Mouse (Mus musculus): ENCODE measurements around the gene Ss18l1. TPM values are rescaled to one million over a fixed set of nuclear protein-coding genes. Genes with fewer than 3 reads are reported as not detected.

The Ss18l1 gene
- polyA plus RNA-seq, 1 experiment from 2014 or later = 0.62 TPM

- Histone ChIP-seq H3K27ac (ENCODE audit: low read depth) (no peak overlapping the region), H3K4me3 (ENCODE audit: low read depth, low read length) (peak overlapping the region; percentile 53), H3K4me1 (ENCODE audit: insufficient read depth) (peaks cover 15% of the 10 kb centered on the region), H3K4me2 (ENCODE audit: low read depth, low read length) (peak overlapping the region; percentile 78), H3K9ac (replicated peaks) (no peak overlapping the region), H3K9me3 (ENCODE audit: low read length) (no peaks in the 10 kb centered on the region), H3K36me3 (replicated peaks; ENCODE audit: insufficient read depth, low read length) (no peaks in the 10 kb centered on the region), H3K27me3 (ENCODE audit: insufficient read depth, low read length) (peaks cover 70% of the 10 kb centered on the region)
- TF ChIP-seq CTCF (IDR thresholded peaks at IDR 0.05; ENCODE audit: low read depth) (no peak), EP300 (IDR thresholded peaks at IDR 0.05; ENCODE audit: low read depth) (no peak)
- WGBS (ENCODE audit: insufficient replicate concordance) = 2% methylated on average over 55 of the region's 57 CpGs
- ATAC-seq (no peak), DNase-seq (no peak)
Measured at GRCm38 (mm10) chr2:180103151-180103977, 61.1 kb downstream of the Ss18l1 start.

- Histone ChIP-seq H3K27ac (ENCODE audit: low read depth) (no peak within 1 kb of the TSS), H3K27me3 (ENCODE audit: insufficient read depth, low read length) (peaks cover 63% of the 10 kb centered on the region), H3K4me3 (ENCODE audit: low read depth, low read length) (peak within 1 kb of the TSS; percentile 53), H3K4me1 (ENCODE audit: insufficient read depth) (peaks cover 15% of the 10 kb centered on the region), H3K9ac (replicated peaks) (no peak within 1 kb of the TSS), H3K9me3 (ENCODE audit: low read length) (no peaks in the 10 kb centered on the region), H3K4me2 (ENCODE audit: low read depth, low read length) (peak within 1 kb of the TSS; percentile 78), H3K36me3 (replicated peaks; ENCODE audit: insufficient read depth, low read length) (no peaks in the 10 kb centered on the region)
- DNase-seq (peak; percentile 80), ATAC-seq (peak; percentile 83)
- TF ChIP-seq CTCF (IDR thresholded peaks at IDR 0.05; ENCODE audit: low read depth) (no peak), EP300 (IDR thresholded peaks at IDR 0.05; ENCODE audit: low read depth) (no peak)
- WGBS (ENCODE audit: insufficient replicate concordance) = 2% methylated on average over 60 of the region's 87 CpGs
Measured at GRCm38 (mm10) chr2:180103978-180104658, 61.8 kb downstream of the Ss18l1 start, which contains the start of gene Hrh3. TSS of gene Hrh3 (minus strand) at chr2:180104488.

GRCm38 (mm10) chr2:180104659-180105377, 62.5 kb downstream of the Ss18l1 start:
- no peak; the same call in 1 of the 2 replicates for ATAC-seq
- no peak overlapping the region for H3K9ac ChIP-seq (replicated peaks)
- H3K9me3 ChIP-seq (ENCODE audit: low read length) = no peaks in the 10 kb centered on the region
- no peaks in the 10 kb centered on the region for H3K36me3 ChIP-seq (replicated peaks; ENCODE audit: insufficient read depth, low read length)
- peak overlapping the region; percentile 53; the same call in 1 of the 2 replicates for H3K4me3 ChIP-seq (ENCODE audit: low read depth, low read length)
- no peak overlapping the region for H3K27ac ChIP-seq (ENCODE audit: low read depth)
- 8% methylated on average over 23 of the region's 24 CpGs for WGBS (ENCODE audit: insufficient replicate concordance)
- no peak for TF ChIP-seq CTCF (IDR thresholded peaks at IDR 0.05; ENCODE audit: low read depth)
- TF ChIP-seq EP300 (IDR thresholded peaks at IDR 0.05; ENCODE audit: low read depth) = no peak
- H3K27me3 ChIP-seq (ENCODE audit: insufficient read depth, low read length) = peaks cover 60% of the 10 kb centered on the region
- H3K4me2 ChIP-seq (ENCODE audit: low read depth, low read length) = peak overlapping the region; percentile 78
- no peak for DNase-seq
- peaks cover 12% of the 10 kb centered on the region for H3K4me1 ChIP-seq (ENCODE audit: insufficient read depth)

GRCm38 (mm10) chr2:180105441-180106190, 63.3 kb downstream of the Ss18l1 start:
- DNase-seq (no peak), ATAC-seq (no peak)
- H3K4me3 ChIP-seq (ENCODE audit: low read depth, low read length) = no peak overlapping the region
- TF ChIP-seq CTCF (IDR thresholded peaks at IDR 0.05; ENCODE audit: low read depth) (no peak), EP300 (IDR thresholded peaks at IDR 0.05; ENCODE audit: low read depth) (no peak)
- H3K36me3 ChIP-seq (replicated peaks; ENCODE audit: insufficient read depth, low read length) = no peaks in the 10 kb centered on the region
- WGBS (ENCODE audit: insufficient replicate concordance) = 36% methylated on average over 8 of the region's 8 CpGs
- no peak overlapping the region for H3K4me2 ChIP-seq (ENCODE audit: low read depth, low read length)
- no peak overlapping the region for H3K27ac ChIP-seq (ENCODE audit: low read depth)
- H3K9ac ChIP-seq (replicated peaks) = no peak overlapping the region
- H3K9me3 ChIP-seq (ENCODE audit: low read length) = no peaks in the 10 kb centered on the region
- peaks cover 56% of the 10 kb centered on the region for H3K27me3 ChIP-seq (ENCODE audit: insufficient read depth, low read length)
- H3K4me1 ChIP-seq (ENCODE audit: insufficient read depth) = peaks cover 12% of the 10 kb centered on the region

- Histone ChIP-seq H3K9me3 (ENCODE audit: low read length) (no peaks in the 10 kb centered on the region), H3K4me3 (ENCODE audit: low read depth, low read length) (no peak overlapping the region), H3K9ac (replicated peaks) (no peak overlapping the region), H3K27me3 (ENCODE audit: insufficient read depth, low read length) (peaks cover 41% of the 10 kb centered on the region), H3K36me3 (replicated peaks; ENCODE audit: insufficient read depth, low read length) (no peaks in the 10 kb centered on the region), H3K27ac (ENCODE audit: low read depth) (no peak overlapping the region), H3K4me1 (ENCODE audit: insufficient read depth) (peaks cover 12% of the 10 kb centered on the region), H3K4me2 (ENCODE audit: low read depth, low read length) (no peak overlapping the region)
- no peak for DNase-seq
- peak; percentile 53 for TF ChIP-seq CTCF (IDR thresholded peaks at IDR 0.05; ENCODE audit: low read depth)
- no peak for TF ChIP-seq EP300 (IDR thresholded peaks at IDR 0.05; ENCODE audit: low read depth)
- 49% methylated on average over 4 of the region's 4 CpGs for WGBS (ENCODE audit: insufficient replicate concordance)
- no peak for ATAC-seq
Measured at GRCm38 (mm10) chr2:180107081-180107480, 64.8 kb downstream of the Ss18l1 start.

All from liver, postnatal 0 days (tissue).